Mouse (Mus musculus): ENCODE measurements around the gene Pdzk1ip1. TPM values are rescaled to one million over a fixed set of nuclear protein-coding genes. Genes with fewer than 3 reads are reported as not detected.

Pdzk1ip1 gene
- polyA plus RNA-seq, 1 experiment = 0.30 TPM

- H3K79me2 ChIP-seq (ENCODE audit: control insufficient read depth, insufficient read depth) = no peaks in the 10 kb centered on the region
- no peaks in the 10 kb centered on the region for H3K36me3 ChIP-seq (ENCODE audit: control insufficient read depth, insufficient read depth)
- H3K4me2 ChIP-seq (ENCODE audit: low read depth) = no peak overlapping the region
- H3K4me3 ChIP-seq = no peak overlapping the region
- H3ac ChIP-seq (ENCODE audit: control insufficient read depth, insufficient read length) = no peak overlapping the region
- no peaks in the 10 kb centered on the region for H3K27me3 ChIP-seq (ENCODE audit: control insufficient read depth, insufficient read depth, insufficient read length)
- TF ChIP-seq REST (IDR thresholded peaks at IDR 0.05; ENCODE audit: insufficient read depth, insufficient read length) (no peak), MAX (IDR thresholded peaks at IDR 0.05; ENCODE audit: low read depth) (no peak), SRF (IDR thresholded peaks at IDR 0.05; ENCODE audit: control insufficient read depth, insufficient read length, low read depth) (no peak), MYOG (IDR thresholded peaks at IDR 0.05; ENCODE audit: control insufficient read depth in 1 of 3, insufficient read depth in 1 of 3, insufficient read length in 2 of 3, low read depth in 2 of 3) (no peak), TCF12 (IDR thresholded peaks at IDR 0.05; ENCODE audit: insufficient read depth, poor library complexity, severe bottlenecking) (no peak), MYOD1 (IDR thresholded peaks at IDR 0.05; ENCODE audit: control insufficient read depth in 1 of 3, insufficient read length in 2 of 3, low read depth in 2 of 3) (no peak), TCF3 (IDR thresholded peaks at IDR 0.05; ENCODE audit: insufficient read length, low read depth) (no peak), POLR2A (IDR thresholded peaks at IDR 0.05; ENCODE audit: insufficient read length, low read depth) (no peak), POLR2AphosphoS2 (IDR thresholded peaks at IDR 0.05; ENCODE audit: insufficient read length, low read depth) (no peak), USF1 (IDR thresholded peaks at IDR 0.05; ENCODE audit: low read depth) (no peak), E2F4 (IDR thresholded peaks at IDR 0.05; ENCODE audit: insufficient read depth) (no peak), CEBPB (IDR thresholded peaks at IDR 0.05; ENCODE audit: insufficient read depth, poor library complexity, severe bottlenecking) (no peak)
Observed at GRCm38 (mm10) chr4:115101682-115102081, 13.2 kb downstream of the Pdzk1ip1 start.

GRCm38 (mm10) chr4:115103510-115103909 lies 15.0 kb downstream of the Pdzk1ip1 start:
- no peak overlapping the region for H3ac ChIP-seq (ENCODE audit: control insufficient read depth, insufficient read length)
- peak overlapping the region; percentile 53 for H3K4me2 ChIP-seq (ENCODE audit: low read depth)
- no peak for TF ChIP-seq MAX (IDR thresholded peaks at IDR 0.05; ENCODE audit: low read depth)
- no peak for TF ChIP-seq MYOG (IDR thresholded peaks at IDR 0.05; ENCODE audit: control insufficient read depth in 1 of 3, insufficient read depth in 1 of 3, insufficient read length in 2 of 3, low read depth in 2 of 3)
- no peaks in the 10 kb centered on the region for H3K36me3 ChIP-seq (ENCODE audit: control insufficient read depth, insufficient read depth)
- H3K79me2 ChIP-seq (ENCODE audit: control insufficient read depth, insufficient read depth) = no peaks in the 10 kb centered on the region
- H3K4me3 ChIP-seq = no peak overlapping the region
- H3K27me3 ChIP-seq (ENCODE audit: control insufficient read depth, insufficient read depth, insufficient read length) = no peaks in the 10 kb centered on the region

GRCm38 (mm10) chr4:115111167-115111566 lies 22.7 kb downstream of the Pdzk1ip1 start:
- H3K27me3 ChIP-seq (ENCODE audit: control insufficient read depth, insufficient read depth, insufficient read length) = no peaks in the 10 kb centered on the region
- no peak overlapping the region for H3K4me2 ChIP-seq (ENCODE audit: low read depth)
- TF ChIP-seq E2F4 (IDR thresholded peaks at IDR 0.05; ENCODE audit: insufficient read depth) = no peak
- no peak for TF ChIP-seq MYOD1 (IDR thresholded peaks at IDR 0.05; ENCODE audit: control insufficient read depth in 1 of 3, insufficient read length in 2 of 3, low read depth in 2 of 3)
- TF ChIP-seq MAX (IDR thresholded peaks at IDR 0.05; ENCODE audit: low read depth) = no peak
- TF ChIP-seq SRF (IDR thresholded peaks at IDR 0.05; ENCODE audit: control insufficient read depth, insufficient read length, low read depth) = no peak
- TF ChIP-seq CEBPB (IDR thresholded peaks at IDR 0.05; ENCODE audit: insufficient read depth, poor library complexity, severe bottlenecking) = no peak
- no peak for TF ChIP-seq USF1 (IDR thresholded peaks at IDR 0.05; ENCODE audit: low read depth)
- no peak for TF ChIP-seq POLR2A (IDR thresholded peaks at IDR 0.05; ENCODE audit: insufficient read length, low read depth)
- no peak for TF ChIP-seq TCF12 (IDR thresholded peaks at IDR 0.05; ENCODE audit: insufficient read depth, poor library complexity, severe bottlenecking)
- no peak for TF ChIP-seq REST (IDR thresholded peaks at IDR 0.05; ENCODE audit: insufficient read depth, insufficient read length)
- TF ChIP-seq TCF3 (IDR thresholded peaks at IDR 0.05; ENCODE audit: insufficient read length, low read depth) = no peak
- no peak for TF ChIP-seq MYOG (IDR thresholded peaks at IDR 0.05; ENCODE audit: control insufficient read depth in 1 of 3, insufficient read depth in 1 of 3, insufficient read length in 2 of 3, low read depth in 2 of 3)
- TF ChIP-seq POLR2AphosphoS2 (IDR thresholded peaks at IDR 0.05; ENCODE audit: insufficient read length, low read depth) = no peak
- H3ac ChIP-seq (ENCODE audit: control insufficient read depth, insufficient read length) = no peak overlapping the region
- H3K36me3 ChIP-seq (ENCODE audit: control insufficient read depth, insufficient read depth) = no peaks in the 10 kb centered on the region
- no peaks in the 10 kb centered on the region for H3K79me2 ChIP-seq (ENCODE audit: control insufficient read depth, insufficient read depth)
- H3K4me3 ChIP-seq = no peak overlapping the region

GRCm38 (mm10) chr4:115113266-115113665 lies 24.8 kb downstream of the Pdzk1ip1 start:
- H3K36me3 ChIP-seq (ENCODE audit: control insufficient read depth, insufficient read depth) = no peaks in the 10 kb centered on the region
- no peak overlapping the region for H3ac ChIP-seq (ENCODE audit: control insufficient read depth, insufficient read length)
- no peaks in the 10 kb centered on the region for H3K27me3 ChIP-seq (ENCODE audit: control insufficient read depth, insufficient read depth, insufficient read length)
- TF ChIP-seq MYOG (IDR thresholded peaks at IDR 0.05; ENCODE audit: control insufficient read depth in 1 of 3, insufficient read depth in 1 of 3, insufficient read length in 2 of 3, low read depth in 2 of 3) = no peak
- no peak for TF ChIP-seq CEBPB (IDR thresholded peaks at IDR 0.05; ENCODE audit: insufficient read depth, poor library complexity, severe bottlenecking)
- TF ChIP-seq USF1 (IDR thresholded peaks at IDR 0.05; ENCODE audit: low read depth) = no peak
- TF ChIP-seq MYOD1 (IDR thresholded peaks at IDR 0.05; ENCODE audit: control insufficient read depth in 1 of 3, insufficient read length in 2 of 3, low read depth in 2 of 3) = no peak
- TF ChIP-seq REST (IDR thresholded peaks at IDR 0.05; ENCODE audit: insufficient read depth, insufficient read length) = no peak
- no peak for TF ChIP-seq E2F4 (IDR thresholded peaks at IDR 0.05; ENCODE audit: insufficient read depth)
- no peak for TF ChIP-seq MAX (IDR thresholded peaks at IDR 0.05; ENCODE audit: low read depth)
- no peak for TF ChIP-seq POLR2AphosphoS2 (IDR thresholded peaks at IDR 0.05; ENCODE audit: insufficient read length, low read depth)
- TF ChIP-seq POLR2A (IDR thresholded peaks at IDR 0.05; ENCODE audit: insufficient read length, low read depth) = no peak
- no peak for TF ChIP-seq TCF3 (IDR thresholded peaks at IDR 0.05; ENCODE audit: insufficient read length, low read depth)
- TF ChIP-seq TCF12 (IDR thresholded peaks at IDR 0.05; ENCODE audit: insufficient read depth, poor library complexity, severe bottlenecking) = no peak
- no peak for TF ChIP-seq SRF (IDR thresholded peaks at IDR 0.05; ENCODE audit: control insufficient read depth, insufficient read length, low read depth)
- H3K4me3 ChIP-seq = no peak overlapping the region
- H3K4me2 ChIP-seq (ENCODE audit: low read depth) = no peak overlapping the region
- H3K79me2 ChIP-seq (ENCODE audit: control insufficient read depth, insufficient read depth) = no peaks in the 10 kb centered on the region

- H3K27me3 ChIP-seq (ENCODE audit: control insufficient read depth, insufficient read depth, insufficient read length) = no peaks in the 10 kb centered on the region
- TF ChIP-seq POLR2A (IDR thresholded peaks at IDR 0.05; ENCODE audit: insufficient read length, low read depth) (no peak), USF1 (IDR thresholded peaks at IDR 0.05; ENCODE audit: low read depth) (no peak), MYOG (IDR thresholded peaks at IDR 0.05; ENCODE audit: control insufficient read depth in 1 of 3, insufficient read depth in 1 of 3, insufficient read length in 2 of 3, low read depth in 2 of 3) (no peak), MYOD1 (IDR thresholded peaks at IDR 0.05; ENCODE audit: control insufficient read depth in 1 of 3, insufficient read length in 2 of 3, low read depth in 2 of 3) (no peak), MAX (IDR thresholded peaks at IDR 0.05; ENCODE audit: low read depth) (no peak), TCF12 (IDR thresholded peaks at IDR 0.05; ENCODE audit: insufficient read depth, poor library complexity, severe bottlenecking) (no peak), CEBPB (IDR thresholded peaks at IDR 0.05; ENCODE audit: insufficient read depth, poor library complexity, severe bottlenecking) (no peak), E2F4 (IDR thresholded peaks at IDR 0.05; ENCODE audit: insufficient read depth) (no peak), REST (IDR thresholded peaks at IDR 0.05; ENCODE audit: insufficient read depth, insufficient read length) (no peak), SRF (IDR thresholded peaks at IDR 0.05; ENCODE audit: control insufficient read depth, insufficient read length, low read depth) (no peak), POLR2AphosphoS2 (IDR thresholded peaks at IDR 0.05; ENCODE audit: insufficient read length, low read depth) (no peak), TCF3 (IDR thresholded peaks at IDR 0.05; ENCODE audit: insufficient read length, low read depth) (no peak)
- no peak overlapping the region for H3K4me3 ChIP-seq
- H3K4me2 ChIP-seq (ENCODE audit: low read depth) = no peak overlapping the region
- no peaks in the 10 kb centered on the region for H3K36me3 ChIP-seq (ENCODE audit: control insufficient read depth, insufficient read depth)
- no peaks in the 10 kb centered on the region for H3K79me2 ChIP-seq (ENCODE audit: control insufficient read depth, insufficient read depth)
- H3ac ChIP-seq (ENCODE audit: control insufficient read depth, insufficient read length) = no peak overlapping the region
Observed at GRCm38 (mm10) chr4:115119642-115120041, 31.1 kb downstream of the Pdzk1ip1 start.
